Mouse (Mus musculus): ENCODE results near the gene Mfsd12. TPM values are rescaled to one million over a fixed set of nuclear protein-coding genes. Genes with fewer than 3 reads are reported as not detected.

The Mfsd12 gene
- total and polyA plus RNA-seq, 3 experiments = 22.5 to 29.0 TPM; not detected in 1

DNA sequence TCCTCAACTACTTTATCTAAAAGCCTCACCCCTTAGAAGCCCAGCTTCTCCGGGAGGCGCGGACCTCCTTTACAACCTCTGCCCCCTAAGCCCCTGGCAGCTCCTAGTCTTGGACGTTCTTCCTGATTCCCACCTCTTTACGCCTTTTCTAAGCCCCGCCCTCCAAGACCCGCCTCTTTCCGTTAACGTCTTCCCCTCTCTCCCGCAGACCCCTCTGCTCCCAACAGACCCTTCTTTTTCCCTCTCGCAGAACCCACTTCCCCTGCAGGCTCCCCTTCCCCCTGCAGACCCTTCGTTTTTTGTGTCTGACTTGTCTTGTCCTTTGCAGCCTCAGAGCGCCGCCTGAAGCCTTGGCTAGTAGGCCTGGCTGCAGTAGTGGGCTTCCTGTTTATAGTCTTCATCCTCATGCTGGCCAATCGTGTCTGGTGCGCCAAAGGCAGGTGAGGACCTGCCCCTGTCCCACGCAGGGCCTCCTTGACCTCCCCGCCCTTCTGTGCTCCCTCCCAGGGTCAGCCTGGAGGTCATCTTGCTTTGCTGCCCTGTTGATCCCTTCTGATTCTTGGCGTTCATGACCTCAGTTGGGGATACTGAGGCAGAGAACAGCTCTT lies 36.3 kb downstream of the Mfsd12 start:
- H3K36me3 ChIP-seq (ENCODE audit: control insufficient read depth in 1 of 2, insufficient read depth in 2 of 2, low read length in 2 of 2) = no peaks in the 10 kb centered on the region
- H3K4me1 ChIP-seq (ENCODE audit: control insufficient read depth in 1 of 2, insufficient read depth in 2 of 2, low read length in 2 of 2) = peaks cover 6 to 14% of the 10 kb centered on the region in 2 experiments; a peak in 3 of 4 replicates
- peak overlapping the region; percentile 77 for H3K27ac ChIP-seq (ENCODE audit: control insufficient read depth, low read depth, low read length)
- no peaks in the 10 kb centered on the region for H3K9me3 ChIP-seq (replicated peaks; ENCODE audit: insufficient read depth, low read length)
- H3K27me3 ChIP-seq (ENCODE audit: control insufficient read depth in 1 of 2, insufficient read depth in 2 of 2, low read length in 2 of 2) = no peaks in the 10 kb centered on the region
- peak; percentile 71 for DNase-seq (ENCODE audit: low read depth, low spot score)
- H3K4me3 ChIP-seq (ENCODE audit: control insufficient read depth in 1 of 2, insufficient read depth in 1 of 2, low read depth in 2 of 2, low read length in 2 of 2) = peak overlapping the region; percentile 85 to 86
- peak overlapping the region; percentile 91 for H3K9ac ChIP-seq (ENCODE audit: control insufficient read depth, low read depth, low read length, poor library complexity, severe bottlenecking)
- H3K79me2 ChIP-seq (ENCODE audit: control insufficient read depth, insufficient read depth, low read length, poor library complexity) = no peaks in the 10 kb centered on the region
- TF ChIP-seq E2F4 (IDR thresholded peaks at IDR 0.05; ENCODE audit: borderline replicate concordance, low read depth, low read length) (no peak), BHLHE40 (IDR thresholded peaks at IDR 0.05; ENCODE audit: borderline replicate concordance, low read depth, low read length) (no peak), HCFC1 (IDR thresholded peaks at IDR 0.05; ENCODE audit: low read depth, low read length) (peak; percentile 58; the same call in 1 of the 2 replicates), CHD1 (IDR thresholded peaks at IDR 0.05; ENCODE audit: low read depth, low read length) (no peak), TBP (IDR thresholded peaks at IDR 0.05; ENCODE audit: low read depth, low read length) (0 out of 2 replicates have a peak, but pooled peaks have one; percentile 26), POLR2AphosphoS5 (IDR thresholded peaks at IDR 0.05; ENCODE audit: borderline replicate concordance, low read depth, low read length) (no peak), POLR2A (IDR thresholded peaks at IDR 0.05; ENCODE audit: control insufficient read depth in 1 of 2, insufficient read depth in 1 of 2, low read depth in 1 of 2, low read length in 2 of 2, poor library complexity in 1 of 2) (peak in 1 of 2 experiments; percentile 55; a peak in 1 of 4 replicates), MYB (IDR thresholded peaks at IDR 0.05; ENCODE audit: low read depth, low read length) (peak; percentile 85), SIN3A (IDR thresholded peaks at IDR 0.05; ENCODE audit: low read length) (peak; percentile 35; the same call in 1 of the 2 replicates), ELF1 (IDR thresholded peaks at IDR 0.05; ENCODE audit: low read depth, low read length) (peak; percentile 61), MAZ (IDR thresholded peaks at IDR 0.05; ENCODE audit: low read depth, low read length) (peak; percentile 20; the same call in 1 of the 2 replicates), MXI1 (IDR thresholded peaks at IDR 0.05; ENCODE audit: low read depth, low read length) (peak; percentile 43; the same call in 1 of the 2 replicates), NELFE (IDR thresholded peaks at IDR 0.05; ENCODE audit: low read depth, low read length) (peak; percentile 42; the same call in 1 of the 2 replicates)

DNA sequence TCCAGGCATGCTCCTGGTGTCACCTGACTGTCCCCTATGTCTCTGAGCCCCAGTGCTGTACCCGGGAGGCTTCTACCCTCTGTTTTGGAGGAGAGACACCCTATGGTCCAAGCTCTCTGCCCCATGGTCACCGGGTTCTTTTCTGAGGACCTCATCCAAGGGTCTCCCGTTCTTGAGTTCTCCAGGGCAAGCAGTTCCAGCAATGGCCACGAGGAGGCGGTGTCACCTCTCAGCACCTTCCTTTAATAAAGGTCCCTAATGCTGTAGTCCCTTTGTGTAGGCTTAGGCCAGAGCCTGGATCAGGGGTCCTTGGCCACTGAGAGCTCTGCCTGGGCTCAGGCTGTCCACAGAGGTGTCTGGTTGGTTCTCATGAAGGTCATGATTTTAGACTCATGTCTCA lies 37.8 kb downstream of the Mfsd12 start:
- H3K4me3 ChIP-seq (ENCODE audit: control insufficient read depth in 1 of 2, insufficient read depth in 1 of 2, low read depth in 2 of 2, low read length in 2 of 2) = no peak overlapping the region
- H3K27me3 ChIP-seq (ENCODE audit: control insufficient read depth in 1 of 2, insufficient read depth in 2 of 2, low read length in 2 of 2) = no peaks in the 10 kb centered on the region
- no peaks in the 10 kb centered on the region for H3K36me3 ChIP-seq (ENCODE audit: control insufficient read depth in 1 of 2, insufficient read depth in 2 of 2, low read length in 2 of 2)
- H3K9me3 ChIP-seq (replicated peaks; ENCODE audit: insufficient read depth, low read length) = no peaks in the 10 kb centered on the region
- peak; percentile 78 for DNase-seq (ENCODE audit: low read depth, low spot score)
- no peak overlapping the region for H3K9ac ChIP-seq (ENCODE audit: control insufficient read depth, low read depth, low read length, poor library complexity, severe bottlenecking)
- peaks cover 6 to 14% of the 10 kb centered on the region in 2 experiments; a peak in 3 of 4 replicates for H3K4me1 ChIP-seq (ENCODE audit: control insufficient read depth in 1 of 2, insufficient read depth in 2 of 2, low read length in 2 of 2)
- H3K27ac ChIP-seq (ENCODE audit: control insufficient read depth, low read depth, low read length) = no peak overlapping the region
- TF ChIP-seq ZC3H11A (IDR thresholded peaks at IDR 0.05; ENCODE audit: low read depth, low read length) (peak; percentile 63), HCFC1 (IDR thresholded peaks at IDR 0.05; ENCODE audit: low read depth, low read length) (no peak), MAZ (IDR thresholded peaks at IDR 0.05; ENCODE audit: low read depth, low read length) (no peak), ZKSCAN1 (IDR thresholded peaks at IDR 0.05; ENCODE audit: low read depth, low read length) (no peak), RAD21 (IDR thresholded peaks at IDR 0.05; ENCODE audit: low read depth, low read length) (peak; percentile 67), SMC3 (IDR thresholded peaks at IDR 0.05; ENCODE audit: low read depth, low read length) (peak; percentile 94), KAT2A (conservative IDR thresholded peaks at IDR 0.05; ENCODE audit: low read depth, low read length) (no peak), E2F4 (IDR thresholded peaks at IDR 0.05; ENCODE audit: borderline replicate concordance, low read depth, low read length) (no peak), CTCF (IDR thresholded peaks at IDR 0.05 in 2 of 3, conservative IDR thresholded peaks at IDR 0.05 in 1 of 3; ENCODE audit: control insufficient read depth in 1 of 3, insufficient read depth in 1 of 3, low read depth in 2 of 3, low read length in 3 of 3, poor library complexity in 1 of 3, severe bottlenecking in 1 of 3) (peak; percentile 91 to 100 (median 93)), MYC (IDR thresholded peaks at IDR 0.05; ENCODE audit: low read depth, low read length) (0 out of 2 replicates have a peak, but pooled peaks have one; percentile 30), SIN3A (IDR thresholded peaks at IDR 0.05; ENCODE audit: low read length) (peak; percentile 20; the same call in 1 of the 2 replicates), EP300 (IDR thresholded peaks at IDR 0.05; ENCODE audit: low read depth in 1 of 2, low read length in 2 of 2) (no peak)
- H3K79me2 ChIP-seq (ENCODE audit: control insufficient read depth, insufficient read depth, low read length, poor library complexity) = no peaks in the 10 kb centered on the region

All from MEL (cell line).